Mouse (Mus musculus): ENCODE results near the gene Narfl.
"Not testable (repeated sequence)": the region's sequence is repeated elsewhere in the genome, so short reads cannot be mapped to it uniquely, and the experiment has no call there.

Narfl gene

GRCm38 (mm10) chr17:25807452-25807851 lies 33.9 kb downstream of the Narfl start:
- DNase-seq: not testable (repeated sequence)

GRCm38 (mm10) chr17:25808028-25808427 lies 34.5 kb downstream of the Narfl start:
- DNase-seq: no peak

- peak; percentile 94 for DNase-seq
Measured at GRCm38 (mm10) chr17:25808789-25809605, 35.4 kb downstream of the Narfl start, which contains the start of gene Fbxl16. Gene Fbxl16 (plus strand): TSS chr17:25809085.

GRCm38 (mm10) chr17:25809606-25810340 lies 36.2 kb downstream of the Narfl start:
- no peak for DNase-seq

GRCm38 (mm10) chr17:25810890-25811289 lies 37.3 kb downstream of the Narfl start:
- DNase-seq: no peak

GRCm38 (mm10) chr17:25813471-25813870 lies 39.9 kb downstream of the Narfl start:
- DNase-seq: peak; percentile 91

GRCm38 (mm10) chr17:25817662-25818061 lies 44.1 kb downstream of the Narfl start:
- DNase-seq: no peak

- DNase-seq: peak; percentile 46
Measured at GRCm38 (mm10) chr17:25818851-25819780, 45.5 kb downstream of the Narfl start.

GRCm38 (mm10) chr17:25823452-25823851 lies 49.9 kb downstream of the Narfl start, which contains the start of gene Wdr24:
Gene Wdr24 (plus strand): TSS chr17:25823627.
- peak; percentile 93 for DNase-seq

- DNase-seq: no peak
Measured at GRCm38 (mm10) chr17:25824362-25825142, 51.0 kb downstream of the Narfl start.

GRCm38 (mm10) chr17:25825311-25825710 lies 51.7 kb downstream of the Narfl start:
- no peak for DNase-seq

- DNase-seq: no peak
Measured at GRCm38 (mm10) chr17:25825984-25826570, 52.5 kb downstream of the Narfl start.

- DNase-seq: no peak
Measured at GRCm38 (mm10) chr17:25827011-25827410, 53.4 kb downstream of the Narfl start.

- no peak for DNase-seq
Measured at GRCm38 (mm10) chr17:25827546-25828222, 54.1 kb downstream of the Narfl start.

- DNase-seq: no peak
Measured at GRCm38 (mm10) chr17:25828223-25828594, 54.6 kb downstream of the Narfl start.

GRCm38 (mm10) chr17:25828712-25829557 lies 55.4 kb downstream of the Narfl start, which contains the start of gene Jmjd8:
Gene Jmjd8 (plus strand): TSS chr17:25828867.
- peak; percentile 91 for DNase-seq

- DNase-seq: peak; percentile 6
Measured at GRCm38 (mm10) chr17:25829558-25830017, 56.0 kb downstream of the Narfl start.

GRCm38 (mm10) chr17:25830200-25830753 lies 56.7 kb downstream of the Narfl start:
- DNase-seq: no peak

- no peak for DNase-seq
Measured at GRCm38 (mm10) chr17:25830806-25831431, 57.3 kb downstream of the Narfl start.

Measured in embryo, embryonic 11 days (tissue).